Comparison of ENCODE assay signal across 8 mouse cellular contexts in the genomic region with DNA sequence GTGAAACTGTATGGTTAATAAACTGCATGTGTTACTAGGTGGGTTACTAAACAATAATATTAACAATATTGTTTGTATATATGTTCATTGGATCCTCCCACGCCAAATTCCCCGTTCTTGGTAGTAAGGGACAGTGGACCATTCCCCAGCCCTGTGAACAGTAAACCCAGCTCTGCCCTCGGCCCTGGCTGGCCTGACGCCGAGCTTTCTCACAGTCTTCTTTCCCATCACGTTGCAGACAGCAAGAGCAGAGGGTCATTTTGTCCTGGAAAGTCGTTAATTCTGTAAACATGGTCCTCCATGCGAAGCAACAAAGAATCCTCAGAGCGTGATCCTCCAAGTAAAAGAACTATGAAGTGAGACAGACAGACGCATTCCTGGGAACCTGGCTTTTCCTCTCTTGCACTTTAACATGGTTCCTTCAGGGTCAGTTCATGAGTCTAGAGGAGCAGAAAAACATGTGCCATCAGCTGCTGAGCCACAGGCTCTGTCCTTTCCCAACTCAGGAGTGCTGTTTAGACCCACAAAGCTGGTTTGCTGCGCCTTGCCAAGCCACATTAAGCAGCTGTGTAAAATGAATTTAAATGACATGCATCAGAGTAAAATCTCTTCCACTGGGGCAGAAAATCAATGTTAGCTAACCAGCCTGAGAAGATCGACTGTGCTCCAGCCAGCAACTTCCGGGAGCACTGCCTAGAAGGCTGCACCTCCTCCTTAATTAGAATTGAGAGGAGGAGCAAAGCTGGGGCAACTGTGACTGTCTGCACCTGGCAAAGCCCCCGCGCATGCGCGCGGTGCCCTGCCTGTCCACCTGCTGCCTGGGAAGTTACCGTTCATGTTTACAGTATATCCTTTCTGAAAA.
DNase-seq lines count a peak whose midpoint lies in the region; ATAC-seq lines count a peak whose summit lies in the region.

No protein-coding gene starts in this region.

- no peak overlapping the region for H3K4me2 ChIP-seq in forebrain, embryonic 14.5 days (ENCODE audit: low read length)
- no peak overlapping the region for H3K4me2 ChIP-seq in hindbrain, embryonic 15.5 days
- peak overlapping the region; percentile 13; the same call in 1 of the 2 replicates for H3K4me2 ChIP-seq in midbrain, embryonic 13.5 days (replicated peaks)

- peak; percentile 59 for ATAC-seq in forebrain, embryonic 14.5 days
- peak; percentile 75 for ATAC-seq in hindbrain, embryonic 15.5 days (ENCODE audit: low FRiP score, low read depth)
- ATAC-seq in midbrain, embryonic 13.5 days, result peak; percentile 61
- ATAC-seq in erythroblast, adult 5-6 weeks (replicated peaks; ENCODE audit: low FRiP score, poor library complexity, severe bottlenecking), result no peak

- 0 out of 2 replicates have a peak overlapping the region, but pooled peaks have one; percentile 17 for H3K9ac ChIP-seq in forebrain, embryonic 14.5 days (ENCODE audit: low read length)
- no peak overlapping the region for H3K9ac ChIP-seq in hindbrain, embryonic 15.5 days
- no peak overlapping the region for H3K9ac ChIP-seq in midbrain, embryonic 13.5 days (replicated peaks)

- 51% methylated on average over 19 of the region's 19 CpGs for WGBS in forebrain, embryonic 14.5 days
- 50% methylated on average over 19 of the region's 19 CpGs for WGBS in hindbrain, embryonic 15.5 days
- WGBS in midbrain, embryonic 13.5 days, result 60% methylated on average over 19 of the region's 19 CpGs

- H3K27ac ChIP-seq in forebrain, embryonic 14.5 days (ENCODE audit: low read depth, low read length), result peak overlapping the region; percentile 75
- H3K27ac ChIP-seq in hindbrain, embryonic 15.5 days (replicated peaks), result peak overlapping the region; percentile 69
- H3K27ac ChIP-seq in midbrain, embryonic 13.5 days, result peak overlapping the region; percentile 63

- no peaks in the 10 kb centered on the region for H3K9me3 ChIP-seq in forebrain, embryonic 14.5 days (replicated peaks; ENCODE audit: control insufficient read depth, low read length)
- H3K9me3 ChIP-seq in hindbrain, embryonic 15.5 days, result no peaks in the 10 kb centered on the region
- no peaks in the 10 kb centered on the region for H3K9me3 ChIP-seq in midbrain, embryonic 13.5 days

- peak; percentile 33 to 46 for DNase-seq in CD8-positive naive resting alpha-beta T cell, adult 2 months (ENCODE audit: low read depth in 2 of 2, low spot score in 2 of 2)
- peak; percentile 19 for DNase-seq in adrenal gland, adult 8-10 months
- peak; percentile 81 for DNase-seq in forebrain, embryonic 14.5 days (ENCODE audit: low spot score)
- DNase-seq in layer of hippocampus, postnatal 25 days (ENCODE audit: extremely low spot score in 1 of 2, low spot score in 1 of 2), result peak; percentile 70
- DNase-seq in spleen, adult 12 weeks (ENCODE audit: low spot score), result peak; percentile 53

- H3K36me3 ChIP-seq in forebrain, embryonic 14.5 days (ENCODE audit: control insufficient read depth, insufficient read depth, low read length), result peaks cover 9% of the 10 kb centered on the region
- H3K36me3 ChIP-seq in hindbrain, embryonic 15.5 days, result peaks cover 8% of the 10 kb centered on the region
- H3K36me3 ChIP-seq in midbrain, embryonic 13.5 days, result peaks cover 14% of the 10 kb centered on the region

- no peak overlapping the region for H3K4me3 ChIP-seq in forebrain, embryonic 14.5 days (ENCODE audit: low read depth, low read length)
- no peak overlapping the region for H3K4me3 ChIP-seq in hindbrain, embryonic 15.5 days
- H3K4me3 ChIP-seq in midbrain, embryonic 13.5 days (replicated peaks), result no peak overlapping the region

- peaks cover 31% of the 10 kb centered on the region for H3K4me1 ChIP-seq in forebrain, embryonic 14.5 days (ENCODE audit: control insufficient read depth, insufficient read depth, low read length)
- H3K4me1 ChIP-seq in hindbrain, embryonic 15.5 days (replicated peaks), result peaks cover 67% of the 10 kb centered on the region
- H3K4me1 ChIP-seq in midbrain, embryonic 13.5 days (replicated peaks), result peaks cover 61% of the 10 kb centered on the region

- no peaks in the 10 kb centered on the region for H3K27me3 ChIP-seq in forebrain, embryonic 14.5 days (replicated peaks; ENCODE audit: control insufficient read depth, insufficient read depth, low read length)
- no peaks in the 10 kb centered on the region for H3K27me3 ChIP-seq in hindbrain, embryonic 15.5 days
- no peaks in the 10 kb centered on the region for H3K27me3 ChIP-seq in midbrain, embryonic 13.5 days

Comparison
In these comparisons a context has a peak if more than half of its experiments do, and no peak if none do; other contexts are left out.
1. DNase-seq: peak in every context shown above with its lines; median percentile 81 in forebrain, embryonic 14.5 days; 70 in layer of hippocampus, postnatal 25 days; 53 in spleen, adult 12 weeks; 40 in CD8-positive naive resting alpha-beta T cell, adult 2 months; 19 in adrenal gland, adult 8-10 months.